ENCODE assay signal across 8 mouse cellular contexts in genomic region chr3:99253092-99253488, GRCm38 (mm10). TPM values are rescaled to one million over a fixed set of nuclear protein-coding genes. Genes with fewer than 3 reads are reported as not detected.
DNase-seq lines count a peak whose midpoint lies in the region; ATAC-seq lines count a peak whose summit lies in the region.

No protein-coding gene starts in this region.

- no peaks in the 10 kb centered on the region for H3K4me1 ChIP-seq in kidney, embryonic 14.5 days (ENCODE audit: control insufficient read depth, insufficient read depth, low read length)
- peaks cover 9% of the 10 kb centered on the region; the same call in 1 of the 2 replicates for H3K4me1 ChIP-seq in hindbrain, embryonic 11.5 days (replicated peaks; ENCODE audit: control insufficient read depth, insufficient read depth, low read length)

- H3K36me3 ChIP-seq in kidney, embryonic 14.5 days (ENCODE audit: control insufficient read depth, insufficient read depth, low read length) = no peaks in the 10 kb centered on the region
- no peaks in the 10 kb centered on the region for H3K36me3 ChIP-seq in hindbrain, embryonic 11.5 days (ENCODE audit: control insufficient read depth, insufficient read depth, low read length)

- WGBS in kidney, embryonic 14.5 days = 1% methylated on average over 12 of the region's 12 CpGs
- under 1% methylated on average over 12 of the region's 12 CpGs for WGBS in hindbrain, embryonic 11.5 days

- no peak overlapping the region for H3K9ac ChIP-seq in kidney, embryonic 14.5 days (ENCODE audit: low read depth, low read length)
- H3K9ac ChIP-seq in hindbrain, embryonic 11.5 days (ENCODE audit: low read depth, low read length) = no peak overlapping the region

- DNase-seq in kidney, adult 9 months = no peak
- DNase-seq in embryo, embryonic 10.5 days (ENCODE audit: low spot score) = peak; percentile 87
- peak; percentile 69 for DNase-seq in hindbrain, embryonic 11.5 days (ENCODE audit: low spot score)
- DNase-seq in neural tube, embryonic 10.5 days (ENCODE audit: extremely low spot score, low spot score) = peak; percentile 73
- DNase-seq in right cerebral cortex, postnatal 14 days = no peak
- no peak for DNase-seq in left cerebral cortex, postnatal 4 days
- DNase-seq in kidney, postnatal 25 days = no peak

- H3K27me3 ChIP-seq in kidney, embryonic 14.5 days (ENCODE audit: control insufficient read depth, insufficient read depth, low read length) = peaks cover 99% of the 10 kb centered on the region
- H3K27me3 ChIP-seq in hindbrain, embryonic 11.5 days (ENCODE audit: control insufficient read depth, insufficient read depth, low read length) = peaks cover 94% of the 10 kb centered on the region

- no peaks in the 10 kb centered on the region for H3K9me3 ChIP-seq in kidney, embryonic 14.5 days (ENCODE audit: control insufficient read depth, low read length)
- no peaks in the 10 kb centered on the region for H3K9me3 ChIP-seq in hindbrain, embryonic 11.5 days (ENCODE audit: control insufficient read depth, low read length)

- H3K4me3 ChIP-seq in kidney, embryonic 14.5 days (ENCODE audit: low read length) = peak overlapping the region; percentile 40
- no peak overlapping the region; the same call in 1 of the 2 replicates for H3K4me3 ChIP-seq in hindbrain, embryonic 11.5 days (ENCODE audit: low read depth, low read length)

- intact Hi-C loops in left cerebral cortex, postnatal 4 days (cut with DNase I) = loop anchor here (5.0 to 10.0 kb wide), 2 partner anchors 338 to 684 kb away; no protein-coding TSS in a partner anchor

- H3K27ac ChIP-seq in kidney, embryonic 14.5 days (ENCODE audit: low read depth, low read length) = no peak overlapping the region
- no peak overlapping the region for H3K27ac ChIP-seq in hindbrain, embryonic 11.5 days (ENCODE audit: low read depth, low read length)

- peak; percentile 40; the same call in 1 of the 2 replicates for ATAC-seq in kidney, embryonic 14.5 days (ENCODE audit: low FRiP score, low TSS enrichment)
- ATAC-seq in hindbrain, embryonic 11.5 days (ENCODE audit: low FRiP score) = peak; percentile 75

- peak overlapping the region; percentile 51; the same call in 1 of the 2 replicates for H3K4me2 ChIP-seq in kidney, embryonic 14.5 days (replicated peaks; ENCODE audit: low read depth, low read length)
- peak overlapping the region; percentile 49; the same call in 1 of the 2 replicates for H3K4me2 ChIP-seq in hindbrain, embryonic 11.5 days (replicated peaks; ENCODE audit: low read depth, low read length)

RNA-seq across cellular contexts. Expression of gene Tbx15, which starts 12.9 kb away (rescaled TPM):
- polyA plus RNA-seq in kidney, embryonic 14.5 days (2014; fragmentation: Nextera tagmentation; extraction: Ambion mirVana) = 0.09 TPM in 1 of 2 replicates, not detected in the other
- polyA plus RNA-seq in hindbrain, embryonic 11.5 days (2014; fragmentation: Nextera tagmentation; extraction: Ambion mirVana) = 4.2 and 4.9 TPM in 2 replicates
- total RNA-seq in left cerebral cortex, postnatal 4 days (2021) = 1 to 10 TPM; 1.8 to 2.0 TPM

Comparison
In these comparisons a context has a peak if more than half of its experiments do, and no peak if none do; other contexts are left out.
1. DNase-seq: peak in embryo, embryonic 10.5 days (single experiment), hindbrain, embryonic 11.5 days (single experiment) and neural tube, embryonic 10.5 days (single experiment); none in kidney, adult 9 months (single experiment), right cerebral cortex, postnatal 14 days (single experiment), left cerebral cortex, postnatal 4 days (single experiment) and kidney, postnatal 25 days (0 of 2).